Mouse (Mus musculus) WW6 (cell line): ENCODE measurements at regions not wholly inside any gene's neighbourhood (a gene's known extent, or its start where the extent isn't known, plus 50 kb on each side); places are given as distances from the start of the nearest gene placed in this dataset.
A peak's percentile ranks its signal among the peaks of the same experiment; 100 is the strongest.

Source experiments
- DNase-seq: peaks from one replicate; pipeline ENCODE4 v3.0.0-alpha.2; 2013; ENCODE audit warnings: low read depth, low spot score

DNA sequence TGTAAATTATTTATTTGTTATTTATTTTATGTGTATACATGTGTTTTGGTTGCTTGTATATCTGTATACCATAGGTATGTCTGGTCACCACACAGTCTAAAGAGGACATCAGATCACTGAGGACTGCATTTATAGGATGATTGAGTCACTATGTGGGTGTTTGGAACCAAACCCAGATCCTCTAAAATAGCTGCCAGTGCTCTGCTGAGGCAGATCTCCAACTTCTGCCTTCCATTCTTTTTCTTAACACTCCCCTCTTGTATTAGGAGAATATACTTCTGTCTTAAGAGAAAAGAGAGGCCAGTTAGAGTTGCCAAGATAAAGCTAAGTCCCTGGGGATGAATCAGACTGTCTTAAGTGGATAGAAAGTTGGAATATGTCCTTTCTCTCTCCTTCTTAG lies 424.2 kb downstream of the Cntn6 start:
- no peak for DNase-seq

GRCm38 (mm10) chr6:104922577-104922976 lies 430.0 kb downstream of the Cntn6 start:
- DNase-seq: no peak

DNA sequence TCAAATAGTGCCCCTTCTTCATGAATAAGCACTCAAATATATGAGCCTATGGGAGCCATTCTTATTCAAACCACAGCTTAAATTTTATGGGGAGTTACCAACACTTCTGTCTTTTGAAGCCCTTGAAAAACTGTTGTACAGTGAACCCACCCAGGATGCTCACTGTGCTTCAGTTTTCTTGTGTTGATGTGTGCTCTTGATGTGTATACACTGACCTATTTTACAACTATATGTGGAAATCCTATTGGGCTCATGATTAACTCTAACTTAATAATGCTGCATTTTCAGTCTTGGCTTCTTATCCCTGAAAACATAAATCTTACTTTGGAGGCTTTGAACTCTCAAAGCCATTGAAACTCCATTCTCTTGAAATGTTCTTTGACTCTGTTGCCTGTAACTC lies 433.5 kb downstream of the Cntn6 start:
- DNase-seq: no peak

GRCm38 (mm10) chr6:104930284-104930683 lies 437.7 kb downstream of the Cntn6 start:
- DNase-seq: no peak

- no peak for DNase-seq
Measured at GRCm38 (mm10) chr6:104932153-104932552, 439.6 kb downstream of the Cntn6 start.

DNA sequence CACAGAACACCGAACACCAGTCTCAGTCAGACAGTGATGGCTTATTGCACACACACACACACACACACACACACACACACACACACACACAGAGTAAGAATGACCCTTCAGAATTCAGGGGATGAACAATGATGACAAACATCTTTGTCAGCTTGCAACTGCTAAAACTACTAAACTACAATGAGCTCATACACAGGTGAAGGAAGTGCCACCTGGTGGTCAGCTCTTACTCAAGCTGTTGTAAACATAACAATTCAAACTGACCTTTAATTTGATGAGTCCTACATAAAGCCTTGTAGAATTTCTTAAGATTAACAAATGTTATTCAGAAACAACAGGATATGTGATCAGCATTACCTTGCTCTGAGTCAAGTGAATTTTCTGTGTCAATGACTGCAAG lies 446.5 kb downstream of the Cntn6 start:
- DNase-seq: no peak

DNA sequence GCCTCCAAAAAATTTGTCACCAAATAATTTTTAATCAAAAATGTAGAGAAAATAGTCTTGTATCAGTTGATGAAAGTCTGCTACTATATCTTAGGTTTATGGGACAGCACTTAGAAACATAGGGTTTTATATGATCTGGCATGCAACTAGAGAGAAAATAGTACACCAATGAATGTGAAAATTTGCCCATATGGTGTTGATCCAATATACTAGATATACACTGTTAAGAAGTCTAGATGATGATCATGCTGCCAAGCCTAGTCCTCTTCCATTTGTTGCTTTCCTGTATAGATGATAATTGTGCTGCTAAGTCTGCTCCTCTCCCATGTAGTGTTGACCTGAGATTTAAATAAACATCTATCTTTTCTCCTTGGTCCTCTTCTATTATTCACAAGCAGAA lies 481.9 kb downstream of the Cntn6 start:
- DNase-seq: no peak

- DNase-seq: peak; percentile 13
Measured at GRCm38 (mm10) chr6:104984144-104984543, 491.6 kb downstream of the Cntn6 start.

DNA sequence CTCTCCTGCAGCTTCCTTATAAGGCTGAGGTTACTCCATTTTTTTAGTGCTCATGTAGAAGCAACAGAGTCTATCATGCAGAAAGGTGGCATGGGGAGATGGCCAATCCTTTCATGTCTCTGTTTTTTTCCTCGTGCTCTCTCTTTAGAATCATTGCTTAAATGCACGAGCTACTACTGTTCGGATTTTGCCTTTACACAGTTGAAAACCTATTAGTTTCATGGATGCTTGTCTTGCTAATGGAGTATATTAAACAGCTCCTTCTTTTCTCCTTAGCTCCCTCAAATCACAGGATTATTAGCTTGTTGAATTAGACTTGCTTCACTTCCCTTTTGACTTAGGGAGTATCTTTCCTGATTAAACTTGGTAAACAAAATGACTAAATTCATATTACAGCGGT lies 497.3 kb downstream of the Cntn6 start:
- no peak for DNase-seq

DNA sequence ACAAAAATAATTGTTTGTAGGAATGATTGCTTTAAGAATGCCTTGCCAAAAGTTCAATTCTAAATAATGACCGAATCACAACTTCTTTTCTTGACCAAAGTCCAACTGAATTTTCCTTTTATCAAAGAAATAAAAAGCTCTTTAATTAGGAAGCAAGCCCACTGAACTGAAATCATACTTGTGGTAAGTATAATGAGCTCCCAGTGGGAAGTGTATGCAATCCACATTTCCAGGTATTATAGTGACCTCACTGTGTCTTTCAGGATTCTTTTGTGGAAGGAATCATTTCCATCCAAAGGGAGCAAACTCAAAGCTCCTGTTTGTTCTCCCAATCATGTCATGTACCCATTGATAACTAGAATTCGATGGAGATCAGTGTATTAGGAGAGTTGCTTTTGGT lies 497.8 kb downstream of the Cntn6 start:
- DNase-seq: no peak

DNA sequence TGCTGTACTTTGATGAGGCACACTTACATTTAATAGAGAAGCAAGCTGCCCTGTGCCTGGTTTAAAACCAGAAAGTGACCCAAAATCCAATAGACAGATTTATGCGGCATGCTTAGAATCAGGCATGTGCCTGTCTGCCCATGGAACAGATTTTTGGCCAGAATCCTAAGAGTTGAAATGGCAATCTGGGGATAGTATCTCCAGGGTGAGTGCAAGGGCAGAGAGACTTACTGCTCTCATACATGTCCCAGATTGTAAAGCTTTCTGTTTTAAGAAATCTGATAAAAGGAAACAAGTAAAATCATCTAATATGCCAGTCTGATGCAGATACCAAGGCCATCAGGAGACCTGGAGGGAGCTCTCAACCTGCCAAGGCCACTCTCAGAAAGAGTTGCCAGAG lies 507.0 kb downstream of the Cntn6 start:
- no peak for DNase-seq

DNA sequence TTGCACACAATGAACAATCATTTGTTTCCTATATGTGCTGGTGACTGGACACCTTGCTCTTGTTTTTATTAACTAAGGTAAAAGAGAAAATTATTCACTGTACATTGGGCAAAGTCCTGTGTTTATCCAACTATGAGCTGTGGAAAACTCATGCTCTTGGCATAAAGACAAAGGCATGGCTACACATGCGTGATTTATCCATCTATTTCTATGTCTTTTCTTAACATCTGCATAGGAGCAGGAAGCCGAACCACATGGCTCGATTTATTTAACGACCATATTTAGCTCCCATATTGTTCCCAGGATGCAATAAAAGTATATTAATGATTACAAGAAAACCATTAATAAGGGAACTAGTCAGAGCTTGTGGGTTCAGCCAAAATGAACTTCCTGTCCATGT lies 528.1 kb downstream of the Cntn6 start:
- DNase-seq: no peak

DNA sequence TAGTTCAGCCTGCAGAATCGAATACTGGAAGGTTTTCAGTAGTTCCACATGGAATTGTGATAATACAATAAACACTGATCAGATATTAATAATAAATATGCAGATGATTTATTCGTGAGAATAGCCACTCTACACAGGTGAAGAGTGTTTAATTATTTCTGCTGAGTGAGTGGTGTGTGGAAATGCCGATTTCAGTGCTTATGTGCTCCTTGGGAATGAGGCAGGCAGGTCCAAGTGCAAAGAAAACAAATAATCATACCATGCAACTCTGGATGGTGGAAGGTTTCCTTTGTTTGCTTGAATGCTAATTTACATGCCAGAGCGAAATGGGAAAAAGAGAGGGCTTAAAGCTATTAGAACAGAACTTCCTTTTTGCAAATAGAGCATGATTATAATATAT lies 528.6 kb downstream of the Cntn6 start:
- no peak for DNase-seq

DNA sequence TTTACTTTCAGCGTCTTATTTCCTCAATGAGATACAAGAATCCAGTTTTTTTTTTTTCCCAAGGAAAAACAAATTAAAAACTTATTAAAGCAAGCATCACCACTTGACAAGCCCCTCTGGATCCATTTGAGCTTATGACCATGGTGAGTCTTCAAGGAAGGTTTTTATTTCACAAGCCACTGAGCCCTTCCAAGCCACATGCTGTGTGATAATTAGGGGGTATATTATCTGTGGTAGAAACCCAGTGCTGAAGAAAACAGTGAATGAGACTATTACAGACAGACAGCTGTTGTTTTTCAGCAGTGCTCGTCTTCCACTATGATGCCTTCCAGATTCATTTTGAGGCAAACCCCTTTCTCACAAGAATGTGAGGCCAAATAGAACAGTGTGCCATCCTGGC lies 573.6 kb downstream of the Cntn6 start:
- DNase-seq: no peak

- DNase-seq: peak; percentile 22
Measured at GRCm38 (mm10) chr6:105090882-105091281, 586.6 kb upstream of the Cntn4 start.
